Mouse (Mus musculus): Measurements from ENCODE around the gene Alcam. TPM values are rescaled to one million over a fixed set of nuclear protein-coding genes. Genes with fewer than 3 reads are reported as not detected.

The Alcam gene
- total and polyA plus RNA-seq, 2 experiments from 2014 or later, result 40.3 to 154 TPM

- Histone ChIP-seq H3K9me3 (ENCODE audit: low read length) (no peaks in the 10 kb centered on the region), H3K4me2 (ENCODE audit: low read depth, low read length, poor library complexity, severe bottlenecking) (no peak overlapping the region), H3K4me3 (ENCODE audit: low read depth, low read length) (no peak overlapping the region), H3K36me3 (ENCODE audit: insufficient read depth, low read length) (no peaks in the 10 kb centered on the region), H3K9ac (replicated peaks; ENCODE audit: low read length, poor library complexity, severe bottlenecking) (no peak overlapping the region), H3K4me1 (ENCODE audit: insufficient read depth, low read length) (no peaks in the 10 kb centered on the region), H3K27ac (ENCODE audit: low read depth, low read length) (no peak overlapping the region), H3K27me3 (ENCODE audit: insufficient read depth, low read length) (no peaks in the 10 kb centered on the region)
- TF ChIP-seq CTCF (IDR thresholded peaks at IDR 0.05), result no peak
- ATAC-seq (ENCODE audit: low FRiP score), result no peak
- DNase-seq (ENCODE audit: low spot score), result no peak
- WGBS, result 74% methylated on average over 2 of the region's 2 CpGs
These were observed 48.6 kb downstream of the Alcam start for GRCm38 (mm10) chr16:52405272-52405671.

GRCm38 (mm10) chr16:52399112-52399511 lies 54.8 kb downstream of the Alcam start:
- Histone ChIP-seq H3K4me1 (ENCODE audit: insufficient read depth, low read length) (no peaks in the 10 kb centered on the region), H3K4me2 (ENCODE audit: low read depth, low read length, poor library complexity, severe bottlenecking) (no peak overlapping the region), H3K27ac (ENCODE audit: low read depth, low read length) (no peak overlapping the region), H3K4me3 (ENCODE audit: low read depth, low read length) (no peak overlapping the region), H3K36me3 (ENCODE audit: insufficient read depth, low read length) (no peaks in the 10 kb centered on the region), H3K27me3 (ENCODE audit: insufficient read depth, low read length) (no peaks in the 10 kb centered on the region), H3K9me3 (ENCODE audit: low read length) (no peaks in the 10 kb centered on the region), H3K9ac (replicated peaks; ENCODE audit: low read length, poor library complexity, severe bottlenecking) (no peak overlapping the region)
- 74% methylated on average over 3 of the region's 3 CpGs for WGBS
- no peak for DNase-seq (ENCODE audit: low spot score)
- no peak for TF ChIP-seq CTCF (IDR thresholded peaks at IDR 0.05)
- no peak for ATAC-seq (ENCODE audit: low FRiP score)

- no peak for DNase-seq (ENCODE audit: low spot score)
- Histone ChIP-seq H3K27me3 (ENCODE audit: insufficient read depth, low read length) (no peaks in the 10 kb centered on the region), H3K4me1 (ENCODE audit: insufficient read depth, low read length) (no peaks in the 10 kb centered on the region), H3K9me3 (ENCODE audit: low read length) (no peaks in the 10 kb centered on the region), H3K36me3 (ENCODE audit: insufficient read depth, low read length) (no peaks in the 10 kb centered on the region), H3K4me3 (ENCODE audit: low read depth, low read length) (no peak overlapping the region), H3K4me2 (ENCODE audit: low read depth, low read length, poor library complexity, severe bottlenecking) (no peak overlapping the region), H3K9ac (replicated peaks; ENCODE audit: low read length, poor library complexity, severe bottlenecking) (no peak overlapping the region), H3K27ac (ENCODE audit: low read depth, low read length) (no peak overlapping the region)
- TF ChIP-seq CTCF (IDR thresholded peaks at IDR 0.05), result no peak
- 44% methylated on average over 5 of the region's 5 CpGs for WGBS
- ATAC-seq (ENCODE audit: low FRiP score), result no peak
These were observed 67.0 kb downstream of the Alcam start for GRCm38 (mm10) chr16:52386781-52387300.

- DNase-seq (ENCODE audit: low spot score) (no peak), ATAC-seq (ENCODE audit: low FRiP score) (no peak)
These were observed 70.3 kb downstream of the Alcam start for GRCm38 (mm10) chr16:52383456-52384185.

GRCm38 (mm10) chr16:52378811-52379597 lies 74.9 kb downstream of the Alcam start:
- H3K9ac ChIP-seq (replicated peaks; ENCODE audit: low read length, poor library complexity, severe bottlenecking), result no peak overlapping the region
- no peaks in the 10 kb centered on the region for H3K36me3 ChIP-seq (ENCODE audit: insufficient read depth, low read length)
- no peak for TF ChIP-seq CTCF (IDR thresholded peaks at IDR 0.05)
- ATAC-seq (ENCODE audit: low FRiP score) (no peak), DNase-seq (ENCODE audit: low spot score) (no peak)
- no peak overlapping the region for H3K4me3 ChIP-seq (ENCODE audit: low read depth, low read length)
- H3K27me3 ChIP-seq (ENCODE audit: insufficient read depth, low read length), result no peaks in the 10 kb centered on the region
- no peak overlapping the region for H3K4me2 ChIP-seq (ENCODE audit: low read depth, low read length, poor library complexity, severe bottlenecking)
- H3K4me1 ChIP-seq (ENCODE audit: insufficient read depth, low read length), result no peaks in the 10 kb centered on the region
- no peak overlapping the region for H3K27ac ChIP-seq (ENCODE audit: low read depth, low read length)
- H3K9me3 ChIP-seq (ENCODE audit: low read length), result no peaks in the 10 kb centered on the region
- WGBS, result 70% methylated on average over 7 of the region's 7 CpGs

More at GRCm38 (mm10) chr16:52383456-52384185, 70.3 kb downstream of the Alcam start:
- Histone ChIP-seq H3K27ac (ENCODE audit: low read depth, low read length) (no peak overlapping the region), H3K9me3 (ENCODE audit: low read length) (no peaks in the 10 kb centered on the region), H3K9ac (replicated peaks; ENCODE audit: low read length, poor library complexity, severe bottlenecking) (no peak overlapping the region), H3K4me2 (ENCODE audit: low read depth, low read length, poor library complexity, severe bottlenecking) (no peak overlapping the region), H3K27me3 (ENCODE audit: insufficient read depth, low read length) (no peaks in the 10 kb centered on the region), H3K4me3 (ENCODE audit: low read depth, low read length) (no peak overlapping the region), H3K36me3 (ENCODE audit: insufficient read depth, low read length) (no peaks in the 10 kb centered on the region), H3K4me1 (ENCODE audit: insufficient read depth, low read length) (no peaks in the 10 kb centered on the region)
- no peak for TF ChIP-seq CTCF (IDR thresholded peaks at IDR 0.05)
- 41% methylated on average over 13 of the region's 13 CpGs for WGBS

- ATAC-seq (ENCODE audit: low FRiP score) (no peak), DNase-seq (ENCODE audit: low spot score) (no peak)
- no peaks in the 10 kb centered on the region for H3K36me3 ChIP-seq (ENCODE audit: insufficient read depth, low read length)
- no peaks in the 10 kb centered on the region for H3K27me3 ChIP-seq (ENCODE audit: insufficient read depth, low read length)
- WGBS, result 95% methylated on average over 2 of the region's 2 CpGs
- H3K9ac ChIP-seq (replicated peaks; ENCODE audit: low read length, poor library complexity, severe bottlenecking), result no peak overlapping the region
- no peak for TF ChIP-seq CTCF (IDR thresholded peaks at IDR 0.05)
- H3K4me1 ChIP-seq (ENCODE audit: insufficient read depth, low read length), result no peaks in the 10 kb centered on the region
- no peaks in the 10 kb centered on the region for H3K9me3 ChIP-seq (ENCODE audit: low read length)
- no peak overlapping the region for H3K4me2 ChIP-seq (ENCODE audit: low read depth, low read length, poor library complexity, severe bottlenecking)
- no peak overlapping the region for H3K27ac ChIP-seq (ENCODE audit: low read depth, low read length)
- H3K4me3 ChIP-seq (ENCODE audit: low read depth, low read length), result no peak overlapping the region
These were observed 77.0 kb downstream of the Alcam start for GRCm38 (mm10) chr16:52376827-52377226.
